Mouse (Mus musculus) CD4-positive, CD25-positive, alpha-beta regulatory T cell, adult 9 weeks (primary cell): ENCODE data around the gene Cir1. TPM values are rescaled to one million over a fixed set of nuclear protein-coding genes. Genes with fewer than 3 reads are reported as not detected.

Source experiments
- polyA plus RNA-seq: library from polyadenylated mRNA; unstranded; fragments of 100-300 nt; shearing (Covaris generic); gene quantifications from one replicate; pipeline ENCODE4 v1.2.1, GENCODE M21; 2017

Gene Cir1
- polyA plus RNA-seq, result 40.4 TPM

DNA sequence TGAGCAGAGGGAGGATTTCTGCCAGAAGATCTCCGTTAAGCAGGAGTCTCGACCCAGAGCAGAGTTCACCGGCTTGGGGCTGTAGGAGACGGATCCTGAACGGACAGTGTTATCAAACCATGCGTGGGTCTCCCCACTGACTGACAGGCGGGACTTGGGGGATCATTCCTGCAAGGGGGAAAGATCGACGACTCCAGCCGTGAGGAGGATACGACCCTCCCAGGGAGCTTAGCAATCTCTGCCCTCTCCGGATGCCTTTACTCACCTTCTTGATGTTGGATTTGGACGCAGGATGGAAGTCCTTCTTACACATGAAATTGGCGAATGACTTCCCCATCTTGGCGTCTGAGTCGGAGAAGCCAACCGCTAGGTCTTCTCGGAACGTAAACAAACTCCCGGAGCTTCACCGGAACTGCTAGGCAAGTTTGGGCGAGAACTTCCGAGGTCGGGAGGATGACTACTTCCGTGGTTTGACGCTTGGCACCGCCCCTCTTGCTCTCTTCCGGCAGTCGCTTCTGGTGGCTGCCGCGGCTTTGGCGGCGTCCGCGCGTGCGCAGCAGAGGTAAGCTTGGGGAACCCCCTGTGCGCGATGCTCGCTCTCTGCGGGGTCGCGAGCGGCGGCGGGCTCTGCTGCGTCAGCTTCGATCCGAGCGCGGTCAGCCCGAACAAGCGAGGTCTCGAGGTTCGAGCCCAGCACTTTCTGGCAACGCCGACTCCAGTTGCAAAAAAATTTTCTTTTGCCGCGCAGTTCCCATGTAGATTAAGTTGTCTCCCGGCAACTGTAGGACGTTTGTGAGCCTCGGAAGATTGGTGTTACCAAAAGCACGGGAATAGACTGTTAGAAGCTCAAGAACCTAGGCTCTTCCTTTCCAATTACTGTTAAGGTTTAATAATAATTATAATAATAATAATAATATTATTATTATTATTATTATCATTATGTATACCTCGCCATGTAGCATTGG lies at the start of gene Cir1, which contains the start of gene Scrn3:
Cir1 (minus strand) TSS at position 550 of the 965 bp plus-strand sequence.
Scrn3 (plus strand) TSS at position 450 of the 965 bp plus-strand sequence.

DNA sequence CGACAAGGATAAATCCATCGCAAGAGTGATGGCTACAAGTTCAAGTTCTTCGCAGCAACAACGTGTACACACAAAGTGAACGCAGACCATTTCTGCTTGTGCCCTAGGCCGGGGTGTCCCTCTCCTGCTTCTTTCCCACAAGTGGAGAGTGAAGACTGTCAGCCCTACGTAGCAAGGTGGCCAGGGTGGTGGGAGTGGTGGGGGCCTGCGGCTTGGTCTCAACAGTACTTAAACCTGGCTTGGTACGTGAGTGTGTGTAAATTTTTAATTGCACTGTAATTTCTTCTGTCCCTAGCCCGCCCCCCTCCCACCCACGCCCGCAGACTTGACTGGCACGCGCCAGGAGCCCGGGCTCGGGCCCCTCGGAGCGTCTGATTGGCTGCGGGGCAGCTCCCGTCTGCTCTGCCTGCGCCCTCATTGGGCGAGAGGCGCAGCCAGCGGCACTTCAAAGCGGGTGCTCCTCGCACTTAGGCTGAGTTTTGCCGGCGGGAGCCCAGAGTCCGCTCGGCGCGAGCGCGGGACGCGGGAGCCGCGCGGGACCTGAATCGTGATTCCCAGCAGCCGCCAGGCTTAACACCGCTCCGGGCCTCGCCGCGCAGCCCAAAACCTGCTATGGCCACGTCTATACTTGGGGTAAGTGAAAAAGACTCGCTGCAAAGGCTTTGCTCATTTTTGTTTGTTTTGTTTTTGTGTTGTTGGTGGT lies 40.9 kb downstream of the Cir1 start, which contains the start of gene Sp9:
Sp9 (plus strand) TSS at position 467 of the 703 bp plus-strand sequence.

Other genes starting within 250 kb of the Cir1 start
- gene Ola1, start 93.8 kb downstream of the Cir1 start, polyA plus RNA-seq, result 74.7 TPM
- gene Sp9, start 40.8 kb downstream of the Cir1 start, polyA plus RNA-seq, result not detected
- gene Scrn3, start 100 bp downstream of the Cir1 start, polyA plus RNA-seq, result 19.3 TPM
- 29.3 TPM for gene Gpr155, start 73.9 kb upstream of the Cir1 start, polyA plus RNA-seq
- gene Wipf1, start 217.0 kb upstream of the Cir1 start, polyA plus RNA-seq, result 142 TPM